16 mouse cellular contexts compared by ENCODE assay signal in genomic region chr5:120749688-120750087, GRCm38 (mm10). TPM values are rescaled to one million over a fixed set of nuclear protein-coding genes. Genes with fewer than 3 reads are reported as not detected.
DNase-seq lines count a peak whose midpoint lies in the region; ATAC-seq and TF ChIP-seq lines count a peak whose summit lies in the region.
"Had no signal": no experiment of that assay in that cellular context is flagged by ENCODE, and none has a peak within 500 bp of the region (broad histone marks: within the 10 kb centered on the region; RNA-seq: fewer than 3 reads in every experiment).

Oas2 (minus strand) TSS chr5:120749853.

- H3K27me3 ChIP-seq in heart, embryonic 10.5 days (ENCODE audit: insufficient read depth, poor library complexity, severe bottlenecking): peaks cover 11% of the 10 kb centered on the region; the same call in 1 of the 2 replicates
- H3K27me3 ChIP-seq in thymus, adult 2 months (ENCODE audit: control insufficient read depth, insufficient read depth, low read length): no peaks in the 10 kb centered on the region

- 64% methylated on average over 5 of the region's 5 CpGs for WGBS in heart, embryonic 10.5 days
- 18% methylated on average over 5 of the region's 5 CpGs for WGBS in thymus, adult 2 months

- no peaks in the 10 kb centered on the region for H3K36me3 ChIP-seq in heart, embryonic 10.5 days
- H3K36me3 ChIP-seq in thymus, adult 2 months (ENCODE audit: control insufficient read depth, insufficient read depth, low read length): no peaks in the 10 kb centered on the region
- H3K36me3 ChIP-seq: forebrain, embryonic 10.5 days; heart, embryonic 13.5 days; limb, embryonic 13.5 days; midbrain, embryonic 10.5 days had no signal

- no peak within 1 kb of the TSS for H3K27ac ChIP-seq in heart, embryonic 10.5 days
- no peak within 1 kb of the TSS for H3K27ac ChIP-seq in thymus, adult 2 months (ENCODE audit: control insufficient read depth, insufficient read depth, low read length)
- H3K27ac ChIP-seq: forebrain, embryonic 10.5 days; heart, embryonic 13.5 days; limb, embryonic 13.5 days; midbrain, embryonic 10.5 days had no signal

- H3K4me1 ChIP-seq in heart, embryonic 10.5 days: no peaks in the 10 kb centered on the region
- H3K4me1 ChIP-seq in thymus, adult 2 months (replicated peaks; ENCODE audit: control insufficient read depth, insufficient read depth, low read length): peaks cover 11% of the 10 kb centered on the region; the same call in 1 of the 2 replicates
- H3K4me1 ChIP-seq: forebrain, embryonic 10.5 days; heart, embryonic 13.5 days; limb, embryonic 13.5 days; midbrain, embryonic 10.5 days had no signal

- no peaks in the 10 kb centered on the region for H3K9me3 ChIP-seq in heart, embryonic 10.5 days
- H3K9me3 ChIP-seq: forebrain, embryonic 10.5 days; heart, embryonic 13.5 days; limb, embryonic 13.5 days; midbrain, embryonic 10.5 days had no signal

- no peak for TF ChIP-seq CTCF in thymus, adult 2 months (IDR thresholded peaks at IDR 0.05; ENCODE audit: borderline replicate concordance, control insufficient read depth, extremely low read depth, insufficient read depth, low read length, poor library complexity)

- H3K4me3 ChIP-seq in heart, embryonic 10.5 days: no peak within 1 kb of the TSS
- peak within 1 kb of the TSS; percentile 24; the same call in 1 of the 2 replicates for H3K4me3 ChIP-seq in thymus, adult 2 months (ENCODE audit: control insufficient read depth, insufficient read depth, low read length)
- H3K4me3 ChIP-seq: forebrain, embryonic 10.5 days; heart, embryonic 13.5 days; limb, embryonic 13.5 days; midbrain, embryonic 10.5 days had no signal

- no peak for TF ChIP-seq POLR2A in thymus, adult 2 months (IDR thresholded peaks at IDR 0.05; ENCODE audit: control insufficient read depth, extremely low read depth, insufficient read depth, low read length, poor library complexity)

- peak; percentile 89 for ATAC-seq in megakaryocyte, adult 5-6 weeks (ENCODE audit: poor library complexity, severe bottlenecking)

- DNase-seq in heart, adult 9 months (ENCODE audit: low spot score in 2 of 2): peak; percentile 27 to 55
- no peak for DNase-seq in heart, embryonic 10.5 days (ENCODE audit: low spot score)
- no peak for DNase-seq in thymus, adult 2 months
- DNase-seq in thymus, postnatal 10 days (ENCODE audit: low spot score in 2 of 2): no peak
- DNase-seq in kidney, adult 8-10 months: no peak
- no peak for DNase-seq in right cerebral cortex, postnatal 4 days
- DNase-seq: cerebellum, adult 11-12 months; kidney, adult 11 months; layer of hippocampus, adult 9-11 months; spleen, adult 18-20 months had no signal

RNA-seq across cellular contexts. Expression of gene Oas2, which starts in this region (rescaled TPM):
- not detected in 2 replicates for polyA plus RNA-seq in heart, embryonic 10.5 days (2016; fragmentation: Nextera tagmentation; extraction: Ambion mirVana)
- polyA plus RNA-seq in thymus, adult 2 months (2012; rRNA removed): 18.5 and 22.4 TPM in 2 replicates
- 13.0 and 13.2 TPM in 2 replicates for total RNA-seq in megakaryocyte, adult 5-6 weeks (2015)
- 3.9 and 7.5 TPM in 2 replicates for total RNA-seq in megakaryocyte, adult 5-6 weeks (2017)
- polyA plus RNA-seq: forebrain, embryonic 10.5 days; midbrain, embryonic 10.5 days; neural tube, embryonic 14.5 days had no signal

Comparison
In these comparisons a context has a peak if more than half of its experiments do, and no peak if none do; other contexts are left out.
1. RNA of gene Oas2 (polyA plus RNA-seq): 18.5 to 22.4 TPM in thymus, adult 2 months; not detected in heart, embryonic 10.5 days; every median in the first group is over 10 times any median in the second.
2. DNase-seq: peak in heart, adult 9 months (2 of 2); none in heart, embryonic 10.5 days (single experiment), thymus, adult 2 months (single experiment), thymus, postnatal 10 days (0 of 2), kidney, adult 8-10 months (0 of 2) and right cerebral cortex, postnatal 4 days (single experiment).